Mouse (Mus musculus): ENCODE measurements around the gene Tnfrsf25. TPM values are rescaled to one million over a fixed set of nuclear protein-coding genes. Genes with fewer than 3 reads are reported as not detected.

Tnfrsf25 gene
- total RNA-seq, 2 experiments from 2014 or later: 2.3 to 2.6 TPM

DNA sequence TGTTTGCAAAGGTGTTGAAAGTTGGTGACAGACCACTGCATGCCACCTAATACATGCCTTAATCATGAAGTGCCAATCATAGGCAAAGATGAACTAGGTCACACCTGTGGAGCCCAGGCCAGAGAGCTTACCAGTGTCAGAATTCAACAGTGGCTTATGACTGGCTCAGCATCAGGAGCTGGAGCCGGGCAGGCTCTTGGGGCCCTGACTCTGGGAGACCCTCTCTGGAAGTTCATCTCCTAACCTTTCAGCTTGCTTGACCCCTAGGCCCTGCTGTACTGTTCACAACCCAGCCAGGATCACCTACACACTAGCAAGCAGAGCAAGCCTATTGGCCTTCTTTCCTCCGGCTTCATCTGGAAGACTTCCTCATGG, 21.1 kb downstream of the Tnfrsf25 start:
- intact Hi-C loops (cut with DNase I): no loop called here
- no peak for DNase-seq

DNA sequence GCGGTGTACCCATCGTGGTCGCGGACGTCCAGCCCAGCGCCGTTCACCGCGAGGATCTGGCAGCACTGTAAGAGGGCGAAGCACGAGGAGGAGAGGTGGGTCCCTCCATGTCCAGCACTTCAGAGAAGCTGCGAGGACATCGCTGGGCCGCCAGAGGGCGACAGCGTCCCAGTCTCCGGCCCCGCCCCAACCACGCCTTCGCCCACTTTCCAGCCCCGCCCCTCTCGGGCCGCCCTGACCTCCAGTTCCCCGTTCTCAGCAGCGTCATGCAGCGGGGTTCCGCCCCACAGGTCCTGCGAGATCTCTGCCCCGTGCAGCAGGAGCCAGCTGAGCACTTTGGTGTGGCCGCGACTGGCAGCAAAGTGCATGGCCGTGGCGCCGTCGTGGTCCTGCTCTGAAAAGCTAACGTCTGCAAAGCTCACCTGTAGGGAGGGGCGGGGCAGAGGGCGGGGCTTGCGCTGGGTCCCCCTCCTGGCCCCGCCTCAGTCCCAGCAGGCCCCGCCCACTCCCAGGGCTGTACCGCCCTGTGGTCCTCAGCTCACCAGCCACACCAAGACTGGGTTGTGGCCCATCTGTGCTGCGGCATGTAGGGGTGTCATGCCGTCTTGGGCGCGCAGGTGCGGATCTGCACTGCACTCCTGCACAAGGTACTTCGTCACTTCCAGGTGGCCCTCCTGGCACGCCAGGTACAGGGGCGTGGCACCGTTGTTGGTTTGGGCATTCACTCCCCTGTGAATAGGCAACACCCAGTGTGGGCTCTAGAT, 22.9 kb downstream of the Tnfrsf25 start:
- DNase-seq: peak; percentile 85
- intact Hi-C loops (cut with DNase I): no loop called here

DNA sequence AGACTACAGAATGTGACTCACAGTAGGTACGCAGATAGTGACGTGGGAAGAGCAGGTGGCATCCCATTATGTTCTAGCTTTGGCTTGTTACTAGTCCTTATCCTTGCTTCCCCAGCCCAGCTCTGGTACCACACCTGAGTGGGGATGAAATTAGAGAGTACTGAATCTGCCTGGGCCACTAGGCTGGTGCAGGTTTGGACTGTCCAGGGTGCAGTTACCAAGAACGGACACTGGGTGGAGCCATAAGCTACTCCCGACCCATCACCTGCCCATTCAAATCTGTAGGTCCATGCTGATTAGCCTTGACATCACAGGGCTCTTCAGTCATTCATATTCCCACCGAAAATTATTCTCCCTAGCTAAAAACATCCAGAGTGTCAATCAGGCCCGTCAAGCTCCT, 24.7 kb downstream of the Tnfrsf25 start:
- peak; percentile 54 for DNase-seq
- intact Hi-C loops (cut with DNase I): no loop called here

DNA sequence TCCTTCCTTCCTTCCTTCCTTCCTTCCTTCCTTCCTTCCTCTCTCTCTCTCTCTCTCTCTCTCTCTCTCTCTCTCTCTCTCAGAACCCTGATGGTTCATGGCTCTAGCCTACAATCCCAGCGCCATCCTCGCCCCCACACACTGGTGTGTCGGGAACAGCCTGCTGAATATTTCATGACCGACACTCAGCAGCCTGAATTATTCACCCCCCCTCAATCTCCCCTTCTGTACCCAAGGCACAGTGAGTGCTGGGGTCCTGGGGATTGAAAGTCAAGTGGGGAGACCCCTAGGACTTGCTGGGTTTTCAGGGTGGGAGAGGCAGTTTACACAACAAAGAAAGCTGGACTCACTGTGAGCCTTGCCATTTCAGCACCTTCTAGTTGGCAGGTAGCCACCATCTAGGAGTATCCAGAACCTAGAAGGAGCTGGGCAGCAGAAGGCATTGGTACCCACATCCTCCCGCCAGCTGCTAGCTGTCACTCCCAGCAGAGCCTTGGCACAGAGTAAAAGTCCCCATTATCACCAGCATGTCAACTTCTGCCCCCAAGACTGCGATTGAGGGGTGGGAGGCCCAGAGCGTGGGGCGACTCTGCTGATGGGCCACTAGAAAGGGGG, 25.9 kb downstream of the Tnfrsf25 start:
- intact Hi-C loops (cut with DNase I): no loop called here
- no peak for DNase-seq

DNA sequence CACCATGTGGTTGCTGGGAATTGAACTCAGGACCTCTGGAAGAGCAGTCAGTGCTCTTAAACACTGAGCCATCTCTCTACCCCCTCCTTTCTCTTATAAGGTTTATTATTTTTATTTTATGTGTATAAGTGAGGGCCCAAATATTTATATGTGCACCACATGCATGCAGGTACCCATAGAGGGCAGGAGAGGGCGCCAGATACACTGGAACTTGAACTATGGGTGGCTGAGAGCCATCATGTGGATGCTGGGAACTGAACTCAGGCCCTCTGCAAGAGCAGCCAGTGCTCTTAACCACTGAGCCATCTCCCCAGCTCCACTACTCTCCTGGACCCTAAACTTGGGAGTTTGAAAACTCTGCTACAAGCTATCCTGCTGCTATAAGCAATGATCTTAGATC, 27.9 kb downstream of the Tnfrsf25 start:
- intact Hi-C loops (cut with DNase I): no loop called here

DNA sequence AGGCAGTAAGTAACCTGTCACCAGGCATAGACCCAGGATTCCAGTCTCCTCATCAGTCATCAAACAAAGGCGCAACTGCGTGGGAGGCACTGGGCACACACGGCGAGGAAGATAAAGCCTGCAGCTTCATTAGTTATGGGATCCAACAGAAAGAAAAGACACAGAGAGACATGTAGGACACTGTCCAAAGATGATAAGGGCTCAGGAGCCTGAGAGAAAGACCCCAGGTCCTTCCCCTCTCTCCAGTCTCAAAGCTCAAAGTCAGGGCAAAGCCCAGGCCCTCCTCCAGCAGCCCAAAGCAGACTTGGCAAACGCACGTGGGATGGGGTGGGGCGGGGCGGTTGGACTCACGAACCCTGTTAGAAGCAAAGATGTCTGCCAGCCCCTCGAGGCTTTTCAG, 29.7 kb downstream of the Tnfrsf25 start:
- intact Hi-C loops (cut with DNase I): no loop called here
- DNase-seq: no peak

More for the DNA sequence above, 27.9 kb downstream of the Tnfrsf25 start:
- no peak for DNase-seq

DNA sequence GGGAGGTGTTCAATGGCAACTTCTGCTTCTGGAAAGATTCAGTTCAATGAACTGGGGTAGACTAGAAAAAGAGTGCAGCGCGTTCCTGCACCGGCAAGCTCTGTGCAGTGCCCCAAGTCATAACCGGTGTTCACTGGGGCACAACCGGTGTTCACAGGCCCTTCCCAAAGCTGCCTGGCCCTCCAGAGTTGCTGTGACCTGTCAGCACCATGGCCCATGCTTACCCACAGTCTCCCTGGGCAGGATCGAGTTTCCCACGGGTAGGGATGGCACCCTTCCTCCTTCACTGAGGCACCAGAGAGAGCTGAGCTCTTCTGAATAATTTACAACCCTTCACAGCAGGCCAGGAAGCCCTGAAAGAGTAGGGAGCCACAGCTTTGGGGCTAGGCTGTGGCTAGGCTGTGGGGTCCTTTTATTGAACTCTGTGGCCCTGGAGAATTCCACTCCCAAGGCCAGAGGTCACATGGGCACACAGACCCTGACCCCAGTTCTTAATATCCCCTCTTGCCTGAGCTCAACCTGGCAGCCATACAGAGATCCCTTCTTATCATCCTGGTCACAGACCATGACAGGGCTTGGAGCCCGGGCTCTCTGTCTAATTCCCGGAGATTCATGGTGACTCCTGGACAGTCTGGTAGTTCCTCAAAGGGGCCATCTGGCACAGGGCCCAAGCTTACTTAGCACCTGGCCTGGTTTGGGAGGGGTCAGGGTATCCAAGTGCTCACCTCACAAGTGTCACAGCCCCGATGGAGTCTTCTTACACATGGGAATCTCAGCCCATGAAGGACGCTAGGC, 30.5 kb downstream of the Tnfrsf25 start:
- DNase-seq: no peak
- intact Hi-C loops (cut with DNase I): no loop called here

DNA sequence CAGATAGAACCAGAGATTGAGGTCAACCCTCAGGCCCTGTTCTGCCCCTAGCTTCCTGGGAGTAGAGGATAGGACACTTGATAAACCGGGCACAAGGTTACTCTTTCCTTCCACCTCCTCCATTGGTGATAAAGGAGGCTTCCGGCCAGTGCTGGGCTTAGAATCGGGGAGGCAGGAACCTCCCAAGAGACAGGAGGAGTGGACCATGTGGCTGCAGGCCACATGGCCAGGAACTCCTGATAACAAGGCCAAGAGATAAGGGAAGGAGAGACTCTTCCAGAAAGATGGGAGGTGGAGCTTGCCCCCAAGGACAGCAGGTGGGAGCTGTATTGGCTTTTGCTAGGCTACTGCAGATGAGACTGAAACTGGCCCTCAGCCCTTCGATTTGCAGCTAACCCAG, 34.8 kb downstream of the Tnfrsf25 start:
- DNase-seq: no peak
- intact Hi-C loops (cut with DNase I): no loop called here

DNA sequence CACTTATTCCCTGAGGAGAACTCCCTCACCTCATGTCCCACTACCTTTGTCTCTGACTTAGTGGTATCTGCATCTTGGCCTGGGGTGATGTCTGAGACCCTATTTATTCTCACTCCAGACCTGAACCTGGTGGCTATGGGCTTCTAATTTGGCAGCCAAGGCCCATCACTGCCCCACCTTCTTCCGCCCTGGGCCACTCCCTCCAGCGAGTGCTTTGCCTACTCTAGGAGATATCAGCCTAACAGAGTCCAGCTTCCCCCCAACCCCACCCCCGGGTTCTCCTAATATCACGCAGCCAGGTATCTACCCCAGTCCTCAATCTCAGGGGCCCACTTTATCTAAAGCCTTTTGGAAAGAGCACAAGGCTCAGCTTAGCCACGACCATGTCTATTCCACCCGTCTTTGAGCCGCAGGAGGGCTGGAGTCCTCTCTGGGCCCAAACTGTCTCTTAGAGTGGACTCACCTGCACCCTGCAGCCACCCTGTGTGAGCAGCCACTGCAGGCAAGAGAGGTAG, 35.8 kb downstream of the Tnfrsf25 start:
- intact Hi-C loops (cut with DNase I): no loop called here
- DNase-seq: no peak

DNA sequence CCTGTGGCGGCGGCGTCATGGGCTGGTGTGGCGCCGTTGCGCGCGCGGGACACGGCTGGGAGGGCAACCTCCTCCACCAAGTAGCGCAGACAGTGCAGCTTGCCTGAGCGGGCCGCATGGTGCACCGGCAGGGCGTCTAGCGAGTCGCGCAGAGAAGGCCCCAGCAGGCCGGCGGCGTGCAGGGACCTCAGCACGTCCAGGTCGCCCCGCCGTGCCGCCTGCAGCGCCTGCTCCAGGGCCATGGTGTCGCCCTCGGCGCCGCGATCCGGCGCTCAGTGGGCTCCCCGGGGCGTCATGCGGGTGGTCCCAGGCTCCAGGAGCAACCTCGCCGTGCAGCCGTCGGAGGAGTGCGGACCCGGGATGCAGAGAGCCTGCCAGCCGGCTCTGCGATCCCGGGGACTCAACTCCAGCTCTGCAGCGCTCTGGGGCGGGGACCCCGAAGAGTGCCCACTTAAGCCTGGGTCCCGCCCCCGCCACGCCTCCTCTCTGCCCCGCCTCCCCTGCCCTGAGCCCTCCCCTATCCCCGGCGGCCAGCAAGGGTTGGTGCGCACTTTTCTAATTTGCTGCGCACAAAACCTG, 36.3 kb downstream of the Tnfrsf25 start, which contains the start of gene Espn:
Espn (minus strand) TSS at position 406 of the 579 bp plus-strand sequence.
- intact Hi-C loops (cut with DNase I): no loop called here
- peak; percentile 54 for DNase-seq

DNA sequence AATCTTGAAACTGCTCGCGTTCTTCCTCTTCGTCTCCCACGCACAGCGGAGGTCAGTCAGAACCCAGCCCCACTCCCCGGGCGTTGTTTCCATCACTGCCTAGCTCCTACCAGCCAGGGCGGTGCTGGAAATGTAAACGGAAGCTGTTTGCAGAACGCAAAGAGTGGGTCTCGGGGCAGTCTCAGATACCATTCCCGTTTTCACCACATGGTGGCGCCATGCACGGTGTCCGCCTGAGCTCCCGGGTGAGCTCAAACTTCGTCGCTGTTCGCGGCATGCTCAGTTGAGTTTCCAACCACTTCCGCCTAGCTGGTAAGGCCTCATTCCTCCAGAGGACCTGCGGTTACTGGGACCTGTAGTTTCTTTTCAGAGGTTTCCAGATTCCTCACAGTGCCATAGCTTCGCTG, 38.0 kb downstream of the Tnfrsf25 start:
- intact Hi-C loops (cut with DNase I): no loop called here
- DNase-seq: peak; percentile 81

DNA sequence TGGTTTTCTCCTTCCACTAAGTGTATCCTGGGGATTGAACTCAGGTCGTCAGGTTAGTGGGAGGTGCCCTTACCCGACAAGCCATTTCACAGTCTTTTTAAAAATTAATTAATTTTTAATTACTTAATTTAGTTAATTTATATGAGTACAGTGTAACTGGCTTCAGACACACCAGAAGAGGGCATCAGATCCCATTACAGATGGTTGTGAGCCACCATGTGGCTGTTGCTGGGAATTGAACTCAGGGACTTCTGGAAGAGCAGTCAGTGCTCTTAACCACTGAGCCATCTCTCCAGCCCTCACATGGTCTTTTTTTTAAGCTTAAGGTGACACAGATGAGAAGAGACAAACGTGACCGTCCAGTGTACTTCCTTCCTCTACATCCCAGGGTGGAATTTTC, 39.3 kb downstream of the Tnfrsf25 start:
- DNase-seq: no peak
- intact Hi-C loops (cut with DNase I): no loop called here

DNA sequence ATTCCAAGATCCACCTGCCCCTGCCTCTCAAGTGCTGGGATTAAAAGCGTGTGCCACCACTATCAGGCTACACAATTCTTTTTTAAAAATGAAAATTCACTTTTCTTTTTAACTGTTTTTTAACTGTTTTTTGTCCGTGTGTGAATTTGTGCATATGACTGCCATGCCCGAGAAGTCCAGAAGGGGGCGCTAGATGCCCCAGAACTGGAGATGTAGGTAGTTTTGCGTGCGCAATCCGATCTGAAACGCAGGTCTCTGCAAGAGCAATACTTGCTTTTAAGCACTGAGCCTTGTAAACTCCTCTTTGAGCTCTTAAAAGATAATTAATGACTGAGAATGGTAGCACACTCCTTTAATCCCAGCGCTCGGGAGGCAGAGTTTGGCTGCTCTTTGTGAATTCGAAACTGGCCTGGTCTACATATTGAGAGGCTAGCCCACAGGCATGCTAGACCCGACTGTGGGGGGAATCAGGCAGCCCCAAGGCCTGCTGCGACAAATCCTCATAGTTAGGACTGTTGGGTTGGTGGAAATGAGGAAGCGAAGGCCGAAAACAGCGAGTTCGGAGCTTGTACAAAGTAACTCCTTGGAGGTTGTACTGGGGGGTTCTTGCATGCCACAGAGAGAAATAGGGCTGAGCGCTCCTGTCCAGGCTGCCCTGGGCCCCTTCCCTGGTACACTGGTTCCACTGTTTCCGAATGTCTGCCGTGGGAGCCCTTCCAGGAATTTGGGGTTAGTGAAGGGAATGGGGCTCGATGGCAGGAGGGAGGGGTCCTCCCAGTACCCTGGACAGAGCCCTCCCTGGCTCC, 42.2 kb downstream of the Tnfrsf25 start:
- intact Hi-C loops (cut with DNase I): no loop called here
- DNase-seq: peak; percentile 49

DNA sequence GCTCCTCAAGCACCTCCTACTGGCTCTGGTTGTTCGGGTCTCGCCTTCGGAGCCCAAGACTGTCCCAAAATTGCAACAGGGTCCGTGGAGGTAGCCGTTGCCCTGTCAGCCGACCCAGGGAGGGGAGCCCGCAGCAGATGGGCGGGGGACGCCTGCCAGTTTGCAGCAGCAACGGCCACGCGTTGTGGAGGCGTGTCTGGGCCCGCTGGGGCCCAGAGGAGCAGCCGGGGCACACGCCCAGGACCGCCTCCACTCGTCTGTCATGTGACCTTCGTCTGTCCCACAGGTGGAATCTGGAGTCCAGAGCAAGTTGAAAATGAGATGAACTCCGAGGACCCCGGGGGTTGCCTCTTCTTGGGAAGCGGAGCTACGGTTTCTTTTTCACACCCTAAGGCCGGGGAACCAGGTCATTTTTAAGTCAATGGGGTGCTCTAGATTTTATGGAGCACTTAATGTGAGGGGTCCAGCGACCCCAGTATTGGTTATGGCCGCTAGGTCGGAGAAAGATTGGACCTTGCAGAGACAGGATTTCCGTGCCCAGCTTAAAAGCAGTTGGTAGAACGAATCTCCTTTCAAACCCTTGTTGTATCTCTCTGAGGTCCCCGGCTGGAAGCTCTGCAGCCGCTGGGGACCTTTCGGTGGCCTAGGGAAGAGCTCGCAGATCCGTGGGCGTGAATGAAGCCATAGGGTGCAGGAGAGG, 43.0 kb downstream of the Tnfrsf25 start, which contains the start of gene Hes2:
Hes2 (plus strand) TSS at position 283 of the 700 bp plus-strand sequence.
- intact Hi-C loops (cut with DNase I): no loop called here
- no peak for DNase-seq

DNA sequence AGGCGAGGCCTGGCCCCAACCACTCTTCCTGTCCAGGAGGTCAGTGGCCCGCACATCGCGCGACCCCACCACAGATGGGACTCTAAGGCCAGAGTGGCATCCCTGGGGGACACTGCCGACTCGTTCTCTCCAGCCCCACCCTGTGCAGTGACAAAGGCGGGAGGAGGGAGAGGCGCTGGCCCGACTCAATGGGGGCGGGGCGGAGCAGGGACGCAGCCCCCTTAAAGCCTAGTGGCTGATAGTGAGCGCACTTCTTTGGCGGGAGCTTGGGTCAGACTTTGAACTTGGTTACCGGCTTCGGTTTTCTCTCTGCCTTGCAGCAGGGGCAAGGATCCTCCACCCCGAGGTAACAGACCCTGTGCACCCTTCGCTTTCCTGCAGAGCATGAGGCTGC, 43.5 kb downstream of the Tnfrsf25 start:
- DNase-seq: no peak
- intact Hi-C loops (cut with DNase I): no loop called here

DNA sequence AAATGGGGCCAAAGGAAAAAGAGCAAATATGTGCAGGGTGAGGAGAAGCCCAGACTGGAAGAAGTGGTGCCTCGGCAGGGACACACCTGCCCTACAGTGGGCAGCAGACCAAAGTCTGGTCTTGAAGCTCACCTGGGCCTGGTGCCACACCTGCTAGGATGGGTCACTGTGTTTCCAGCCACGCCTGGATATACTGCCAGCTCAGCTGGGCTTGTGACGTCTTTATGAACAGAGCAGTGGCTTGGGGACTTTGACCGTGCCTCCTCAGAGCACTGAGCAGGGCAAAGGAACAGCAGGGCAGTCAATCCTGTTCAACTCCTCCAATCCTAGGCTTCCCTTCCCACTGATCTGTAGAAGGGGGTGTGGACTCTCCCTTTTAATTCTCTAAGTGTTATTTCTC, 45.0 kb downstream of the Tnfrsf25 start:
- DNase-seq: no peak
- intact Hi-C loops (cut with DNase I): no loop called here

DNA sequence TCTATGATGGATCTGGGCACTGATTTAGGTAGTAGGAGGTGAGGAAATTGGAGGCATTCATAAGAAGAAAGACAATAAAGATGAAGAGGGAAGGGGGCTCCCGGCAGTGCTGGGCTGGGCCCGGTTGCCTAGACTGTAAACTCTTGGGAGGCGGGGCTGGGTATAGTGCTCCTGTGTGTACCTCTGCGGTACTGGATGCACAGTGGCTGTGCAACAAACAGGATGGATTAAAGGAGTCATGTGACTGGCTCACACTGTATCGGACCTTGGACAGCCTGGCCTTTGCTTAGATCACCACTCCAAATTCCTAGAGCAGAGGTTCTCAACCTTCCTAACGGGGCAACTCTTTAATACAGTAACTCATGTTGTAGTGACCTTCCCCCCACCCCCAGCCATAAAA, 45.9 kb downstream of the Tnfrsf25 start:
- intact Hi-C loops (cut with DNase I): no loop called here
- no peak for DNase-seq

DNA sequence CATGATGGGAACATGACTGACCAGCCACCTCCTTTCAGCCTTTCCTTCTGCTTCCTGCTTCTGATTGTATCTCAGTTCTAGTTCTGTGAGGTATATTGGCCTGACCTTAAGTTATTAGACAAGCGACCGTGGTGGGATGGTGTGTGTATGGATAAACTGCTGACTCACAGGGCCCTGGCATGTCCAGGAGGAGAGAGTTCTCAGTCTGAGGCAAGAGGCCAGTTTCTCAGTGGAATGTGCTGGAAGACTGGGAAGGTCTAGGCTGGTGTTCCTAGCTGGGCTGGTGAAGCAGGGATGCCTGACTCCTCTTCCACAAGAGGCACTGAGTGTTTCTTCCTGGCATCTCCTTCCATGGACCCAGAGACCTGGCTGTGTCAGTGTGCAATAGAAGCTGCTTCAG, 47.0 kb downstream of the Tnfrsf25 start:
- intact Hi-C loops (cut with DNase I): no loop called here

DNA sequence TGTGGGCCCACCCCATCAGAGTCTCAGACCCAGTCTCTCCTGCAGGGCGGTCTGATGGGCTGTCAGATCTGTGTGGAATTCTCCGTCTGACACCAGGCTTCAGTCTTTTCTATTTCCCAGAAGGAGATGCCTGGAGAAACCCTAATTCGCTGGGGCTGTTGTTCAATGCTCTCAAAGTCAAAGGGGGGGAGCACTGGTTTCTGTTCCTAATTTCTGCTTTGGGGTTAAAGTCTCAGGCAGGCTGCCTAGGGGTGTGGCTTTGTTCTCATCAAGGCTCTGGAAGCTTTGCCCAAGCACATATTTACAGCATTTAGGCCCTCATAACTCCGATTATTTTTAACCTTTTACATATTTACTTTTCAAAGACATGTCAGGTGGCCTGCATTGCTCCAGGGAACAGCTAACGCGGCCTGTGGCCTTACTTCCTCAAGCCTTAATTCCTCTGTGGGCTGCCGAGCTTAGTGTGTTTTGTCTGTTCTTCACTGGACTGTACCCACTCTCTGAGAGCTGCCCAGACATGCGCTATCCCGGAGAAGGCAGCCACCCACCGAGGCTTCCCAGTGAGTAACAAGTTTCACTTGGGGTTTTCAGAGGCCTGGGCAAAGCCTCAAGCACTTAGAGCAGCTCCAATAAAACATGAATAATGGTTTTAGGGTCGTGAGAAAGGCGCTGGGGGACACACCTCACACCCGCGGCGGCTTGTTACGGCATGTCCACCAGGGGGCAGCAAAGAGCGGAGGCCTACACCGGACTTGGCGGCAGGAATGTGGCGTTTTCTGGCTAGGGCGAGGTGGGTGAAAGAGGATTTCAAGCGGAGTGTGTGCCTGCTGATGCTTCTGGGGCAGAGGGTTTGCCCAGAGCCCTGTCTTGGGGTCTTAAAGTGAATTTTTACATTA, 49.5 kb downstream of the Tnfrsf25 start:
- DNase-seq: peak; percentile 74
- intact Hi-C loops (cut with DNase I): no loop called here

More for the DNA sequence above, 47.0 kb downstream of the Tnfrsf25 start:
- DNase-seq: no peak
